Mouse (Mus musculus) neutrophil, adult 5-6 weeks (primary cell): ENCODE measurements around the gene Cdh12. TPM values are rescaled to one million over a fixed set of nuclear protein-coding genes. Genes with fewer than 3 reads are reported as not detected.
"Not testable (repeated sequence)": the region's sequence is repeated elsewhere in the genome, so short reads cannot be mapped to it uniquely, and the experiment has no call there.

Experiments
- ATAC-seq: fragments of 151-379, 151-347 bp; 2 replicates; pipeline ENCODE4 v1.8.0; 2017; ENCODE audit warnings: mild to moderate bottlenecking, moderate TSS enrichment; ENCODE audit not compliant: insufficient number of reproducible peaks, poor library complexity, low FRiP score, severe bottlenecking; ENCODE audit errors: extremely low read depth
- total RNA-seq: library from RNA; stranded (forward); fragments of 200-1000 nt; gene quantifications from 2 replicates; pipeline ENCODE4 v1.2.3, GENCODE M21; 2017

Cdh12 gene
- total RNA-seq, 1 experiment from 2014 or later = not detected

- ATAC-seq = no peak
These were observed 848.0 kb downstream of the Cdh12 start for GRCm38 (mm10) chr15:21297051-21297450.

GRCm38 (mm10) chr15:21315457-21315856 is 866.4 kb downstream of the Cdh12 start:
- no peak for ATAC-seq

DNA sequence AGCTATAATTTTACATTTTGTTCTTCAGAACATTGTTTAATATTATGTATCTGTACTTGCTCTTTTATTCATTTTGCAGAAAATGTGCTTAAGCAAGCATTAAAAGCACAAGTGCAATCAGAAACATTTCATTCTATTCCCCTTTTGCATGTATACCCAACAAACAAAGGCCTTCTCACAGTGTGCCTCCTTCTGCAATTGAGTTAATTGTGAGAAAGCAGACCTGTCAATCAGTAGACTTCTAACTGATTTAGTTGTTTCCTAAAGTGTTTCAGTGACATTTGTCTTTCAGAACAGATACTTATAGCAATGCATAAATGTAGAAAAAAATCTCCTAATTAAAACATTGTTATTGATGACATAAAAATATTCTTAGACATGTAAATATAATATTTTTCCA is 894.8 kb downstream of the Cdh12 start:
- ATAC-seq = no peak

GRCm38 (mm10) chr15:21344323-21344722 is 895.3 kb downstream of the Cdh12 start:
- ATAC-seq = no peak

GRCm38 (mm10) chr15:21344749-21345148 is 895.7 kb downstream of the Cdh12 start:
- ATAC-seq = no peak

GRCm38 (mm10) chr15:21355356-21356101 is 906.5 kb downstream of the Cdh12 start:
- no peak for ATAC-seq

- no peak for ATAC-seq
These were observed 917.3 kb downstream of the Cdh12 start for GRCm38 (mm10) chr15:21366366-21366765.

GRCm38 (mm10) chr15:21375460-21375859 is 926.4 kb downstream of the Cdh12 start:
- no peak for ATAC-seq

- no peak for ATAC-seq
These were observed 926.8 kb downstream of the Cdh12 start for GRCm38 (mm10) chr15:21375871-21376270.

DNA sequence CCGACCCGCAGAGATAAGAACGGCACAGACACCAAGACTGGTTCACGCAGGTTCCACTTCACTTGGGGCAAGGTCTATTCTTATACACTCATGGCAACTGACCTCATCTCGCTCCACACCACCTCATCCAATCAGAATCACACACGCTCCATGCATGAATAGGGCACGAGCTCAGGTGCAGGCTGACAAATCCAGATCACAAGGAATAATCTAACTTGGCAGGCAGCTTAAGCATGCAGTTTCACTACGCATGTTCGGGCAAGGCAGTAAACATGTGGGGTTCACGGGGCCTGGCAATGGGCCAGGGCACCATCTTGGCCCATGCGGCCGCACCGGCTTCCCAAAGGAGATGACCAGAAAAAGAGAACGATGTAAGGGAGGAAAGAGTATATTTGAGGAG is 942.4 kb downstream of the Cdh12 start:
- not testable (repeated sequence) for ATAC-seq

DNA sequence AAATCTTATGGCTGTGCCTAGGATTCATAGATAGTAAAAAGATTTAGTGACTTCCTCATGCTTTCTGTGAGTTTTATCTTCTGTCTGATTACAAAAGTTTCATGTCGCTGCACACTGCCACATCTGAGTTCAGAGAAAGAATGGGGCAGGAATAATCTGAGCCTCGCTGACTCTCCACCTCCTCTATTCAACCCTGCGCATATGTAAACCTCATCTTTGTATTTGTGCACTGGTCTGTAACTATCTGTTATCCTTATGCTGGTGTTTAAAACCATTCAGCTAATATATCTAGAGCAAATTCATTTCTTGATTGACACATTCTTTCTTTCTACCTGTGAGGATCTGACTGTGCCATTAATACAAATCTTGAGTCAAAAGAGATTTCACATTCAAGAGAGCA is 944.0 kb downstream of the Cdh12 start:
- no peak for ATAC-seq

- no peak for ATAC-seq
These were observed 956.1 kb downstream of the Cdh12 start for GRCm38 (mm10) chr15:21405196-21405595.

- ATAC-seq = no peak
These were observed 958.4 kb downstream of the Cdh12 start for GRCm38 (mm10) chr15:21407324-21408044.

DNA sequence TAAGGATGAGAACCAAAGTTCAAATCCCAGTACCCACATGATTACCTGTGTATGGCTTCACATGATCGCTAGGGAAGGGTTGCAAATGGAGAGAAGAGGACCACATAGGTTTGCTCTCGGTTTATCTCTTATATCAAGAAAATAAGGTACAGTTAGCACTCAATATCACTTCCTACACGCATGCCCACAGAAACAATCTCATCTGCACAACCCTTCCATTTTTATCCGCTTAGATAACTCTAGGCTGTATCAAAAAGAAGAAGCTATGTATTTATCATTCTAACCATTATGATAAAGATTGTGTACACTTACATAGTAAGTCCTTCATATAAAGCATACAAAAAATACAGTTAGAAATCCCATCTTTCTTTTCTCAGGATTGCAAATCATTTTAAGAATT is 988.3 kb downstream of the Cdh12 start:
- no peak for ATAC-seq

DNA sequence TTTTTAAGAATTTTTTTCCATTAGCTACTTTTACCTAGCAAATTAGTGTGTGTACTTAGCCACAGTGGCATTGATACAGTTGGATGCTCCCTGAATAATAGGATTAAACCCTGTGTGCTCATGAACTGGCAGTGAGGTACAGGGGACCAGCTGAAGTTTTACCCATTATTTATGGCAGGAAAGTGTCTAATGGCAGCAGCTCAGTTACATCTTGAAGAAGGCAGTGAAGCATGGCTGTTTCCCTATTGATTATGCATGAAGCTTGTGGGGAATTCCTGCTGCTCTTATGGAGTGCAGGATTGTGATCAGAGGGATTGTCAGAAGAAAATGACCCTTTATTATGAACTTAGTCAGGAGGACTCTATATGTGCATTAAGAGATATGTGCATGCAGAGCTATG is 988.9 kb downstream of the Cdh12 start:
- ATAC-seq = no peak

DNA sequence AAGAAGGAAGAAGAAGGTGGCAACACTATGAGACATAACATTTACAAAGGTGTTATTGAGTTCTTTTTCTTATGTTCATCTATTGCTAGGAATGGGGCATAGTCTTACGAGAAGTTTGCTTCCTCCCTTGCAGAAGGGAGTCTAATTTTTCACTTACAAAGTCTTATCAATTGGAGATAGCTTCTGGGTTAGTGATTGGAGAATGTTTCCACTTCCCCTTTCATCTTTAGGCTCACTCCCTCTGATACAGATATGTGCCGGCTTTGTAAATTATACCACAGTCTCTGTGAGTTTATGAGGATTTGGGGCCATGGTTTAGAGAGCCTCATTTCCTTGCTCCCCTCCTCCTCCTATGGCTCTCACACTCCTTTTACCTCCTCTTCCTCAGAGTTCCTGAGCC is 1009.0 kb downstream of the Cdh12 start:
- ATAC-seq = no peak

DNA sequence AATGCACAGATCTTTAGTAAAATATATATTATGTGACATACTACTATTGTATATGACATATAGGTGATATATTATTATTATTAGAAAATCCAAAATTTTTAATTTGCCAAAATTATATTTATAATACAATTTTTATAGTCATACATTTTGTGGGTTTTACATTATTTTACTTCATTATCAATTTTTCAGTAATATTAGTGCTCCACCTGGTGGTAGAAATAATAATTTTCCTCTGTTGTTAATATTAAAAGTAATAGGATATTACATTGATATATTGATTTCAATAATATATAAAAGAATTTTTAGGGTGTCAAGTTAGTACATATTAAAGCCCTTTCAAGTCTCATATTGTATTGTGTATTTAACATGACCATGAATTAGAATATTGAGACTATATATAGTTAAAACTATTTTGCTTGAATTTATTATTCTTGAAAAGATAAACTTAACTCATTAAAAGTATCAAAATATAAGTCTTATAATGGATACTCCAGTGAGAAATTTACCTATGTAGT is 1070.3 kb downstream of the Cdh12 start:
- no peak for ATAC-seq

DNA sequence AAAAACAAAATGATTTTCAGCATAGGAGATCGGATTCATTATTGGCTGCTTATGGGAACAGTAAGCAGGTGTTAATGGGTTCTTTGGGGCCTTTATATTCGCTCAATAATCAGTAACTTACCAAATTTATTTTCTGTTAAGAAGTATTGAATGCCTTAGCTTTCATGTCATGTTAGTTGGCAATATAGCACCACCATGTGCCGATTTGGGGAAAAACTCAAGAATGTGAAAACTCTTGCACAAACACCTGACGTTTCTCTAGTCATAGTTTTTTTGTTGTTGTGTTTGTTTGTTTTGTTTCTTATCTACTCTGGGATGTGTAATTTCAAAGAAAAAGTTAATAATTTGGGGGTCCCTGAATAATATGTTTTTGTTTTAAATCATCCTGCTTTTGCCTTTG is 1081.7 kb downstream of the Cdh12 start:
- ATAC-seq = no peak

GRCm38 (mm10) chr15:21536909-21537308 is 1087.8 kb downstream of the Cdh12 start:
- no peak for ATAC-seq

GRCm38 (mm10) chr15:21544786-21545185 is 1095.7 kb downstream of the Cdh12 start:
- no peak for ATAC-seq
